Mouse (Mus musculus) heart, postnatal 25 days (tissue): ENCODE measurements around the gene Chmp3. TPM values are rescaled to one million over a fixed set of nuclear protein-coding genes. Genes with fewer than 3 reads are reported as not detected.

ENCODE experiments used
- DNase-seq: peaks from one replicate; pipeline ENCODE4 v3.0.0; 2022; ENCODE audit warnings: low spot score
- intact Hi-C: fragments of 180-260 bp; cut with DNase I; formaldehyde crosslinking; loops from one replicate; pipeline ENCODE4 v1.15.1; 2025
- total RNA-seq, 2 experiments: library from RNA; stranded (reverse); gene quantifications; 2 replicates each; pipeline ENCODE4 v1.2.3; 2021

Gene Chmp3
- total RNA-seq, result 10 to 100 TPM; 47.2 to 51.2 TPM

GRCm38 (mm10) chr6:71543686-71544499 lies at the start of gene Chmp3:
TSS of gene Chmp3 (plus strand) at chr6:71543797.
- DNase-seq, result peak; percentile 94
- intact Hi-C loops, result loop anchor here (2.0 kb wide), 2 partner anchors 49 to 103 kb away; partner anchors contain the start of gene Rmnd5a

GRCm38 (mm10) chr6:71494341-71495020 lies 49.1 kb upstream of the Chmp3 start:
- DNase-seq, result peak; percentile 45
- intact Hi-C loops, result loop anchor here (2.0 to 10.0 kb wide), 5 partner anchors 50 to 310 kb away; partner anchors contain the start of genes Kdm3a, Krcc1 and Rmnd5a

GRCm38 (mm10) chr6:71500575-71500974 lies 43.0 kb upstream of the Chmp3 start:
- DNase-seq, result no peak
- intact Hi-C loops, result no loop called here

GRCm38 (mm10) chr6:71503001-71503400 lies 40.6 kb upstream of the Chmp3 start:
- DNase-seq, result no peak
- intact Hi-C loops, result no loop called here

GRCm38 (mm10) chr6:71503670-71504069 lies 39.9 kb upstream of the Chmp3 start:
- DNase-seq, result no peak
- intact Hi-C loops, result no loop called here

GRCm38 (mm10) chr6:71504091-71504490 lies 39.5 kb upstream of the Chmp3 start:
- no peak for DNase-seq
- intact Hi-C loops, result no loop called here

GRCm38 (mm10) chr6:71505671-71506070 lies 37.9 kb upstream of the Chmp3 start:
- no peak for DNase-seq
- intact Hi-C loops, result no loop called here

GRCm38 (mm10) chr6:71519476-71519875 lies 24.1 kb upstream of the Chmp3 start:
- DNase-seq, result no peak
- intact Hi-C loops, result no loop called here

GRCm38 (mm10) chr6:71525556-71525955 lies 18.0 kb upstream of the Chmp3 start:
- intact Hi-C loops, result no loop called here
- no peak for DNase-seq

GRCm38 (mm10) chr6:71527056-71527455 lies 16.5 kb upstream of the Chmp3 start:
- no peak for DNase-seq
- intact Hi-C loops, result no loop called here

GRCm38 (mm10) chr6:71527826-71528225 lies 15.8 kb upstream of the Chmp3 start:
- no peak for DNase-seq
- intact Hi-C loops, result no loop called here

- DNase-seq, result no peak
- intact Hi-C loops, result no loop called here
These were observed 13.4 kb upstream of the Chmp3 start for GRCm38 (mm10) chr6:71530176-71530575.

GRCm38 (mm10) chr6:71537286-71537685 lies 6.3 kb upstream of the Chmp3 start:
- intact Hi-C loops, result no loop called here
- no peak for DNase-seq

- intact Hi-C loops, result no loop called here
- DNase-seq, result peak; percentile 41
These were observed 11.9 kb downstream of the Chmp3 start for GRCm38 (mm10) chr6:71555507-71555951.

- no peak for DNase-seq
- intact Hi-C loops, result no loop called here
These were observed 13.2 kb downstream of the Chmp3 start for GRCm38 (mm10) chr6:71556826-71557225.

GRCm38 (mm10) chr6:71568616-71569015 lies 25.0 kb downstream of the Chmp3 start:
- no peak for DNase-seq
- intact Hi-C loops, result no loop called here

- no peak for DNase-seq
- intact Hi-C loops, result no loop called here
These were observed 25.4 kb downstream of the Chmp3 start for GRCm38 (mm10) chr6:71569025-71569424.

GRCm38 (mm10) chr6:71575359-71575758 lies 31.8 kb downstream of the Chmp3 start:
- DNase-seq, result no peak
- intact Hi-C loops, result no loop called here

GRCm38 (mm10) chr6:71579478-71579877 lies 35.9 kb downstream of the Chmp3 start:
- intact Hi-C loops, result no loop called here
- DNase-seq, result no peak

GRCm38 (mm10) chr6:71583198-71583597 lies 39.6 kb downstream of the Chmp3 start:
- intact Hi-C loops, result no loop called here
- DNase-seq, result no peak

- intact Hi-C loops, result no loop called here
- DNase-seq, result no peak
These were observed 45.8 kb downstream of the Chmp3 start for GRCm38 (mm10) chr6:71589401-71589800.
